Mouse (Mus musculus) thymus, postnatal 25 days (tissue): ENCODE data around the gene Acr.

ENCODE experiments used
- DNase-seq: peaks from one replicate; pipeline ENCODE4 v3.0.0; 2022

Gene Acr

GRCm38 (mm10) chr15:89548837-89549236 lies 19.3 kb upstream of the Acr start:
- no peak for DNase-seq

DNA sequence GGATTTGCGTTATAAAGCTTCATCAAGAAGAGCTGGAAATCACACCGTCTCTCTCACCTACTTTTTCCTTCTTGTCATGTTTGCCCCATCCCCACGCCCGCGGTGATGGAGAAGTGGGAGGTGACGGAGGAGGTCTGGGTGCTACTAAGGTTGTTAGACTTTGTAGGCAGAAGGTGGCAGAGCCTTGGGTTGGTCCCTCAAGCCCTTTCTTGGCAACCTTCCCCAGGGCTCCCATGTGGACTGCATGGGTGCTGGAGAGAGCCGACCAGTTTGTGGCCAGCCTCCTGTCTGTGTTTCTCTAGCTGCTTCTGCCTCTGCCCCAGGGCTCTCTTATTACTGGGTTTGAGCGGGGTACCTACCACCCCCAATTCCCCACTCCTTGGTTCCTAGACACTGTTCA lies 17.6 kb upstream of the Acr start:
- DNase-seq = no peak

DNA sequence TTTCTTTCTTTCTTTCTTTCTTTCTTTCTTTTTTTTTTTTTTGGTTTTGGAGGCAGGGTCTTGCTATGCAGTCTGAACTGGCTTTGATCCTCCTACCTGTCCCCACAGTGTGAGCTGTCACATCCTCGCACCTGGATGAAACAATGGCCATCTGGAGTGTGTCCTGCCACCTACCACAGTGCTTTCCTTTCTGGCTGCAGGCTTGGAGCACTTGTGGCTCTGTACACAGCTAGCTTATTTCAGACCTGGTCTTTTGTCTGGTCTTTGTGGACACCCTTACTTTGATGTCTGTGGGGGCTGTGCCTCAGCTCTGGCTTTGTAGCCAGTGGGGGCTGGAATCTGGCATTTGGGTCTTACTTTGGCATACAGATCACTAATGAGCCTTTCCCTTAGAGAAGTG lies 16.4 kb upstream of the Acr start:
- DNase-seq = no peak

GRCm38 (mm10) chr15:89555591-89555990 lies 12.5 kb upstream of the Acr start:
- DNase-seq = no peak

GRCm38 (mm10) chr15:89556401-89557178 lies 11.5 kb upstream of the Acr start:
- DNase-seq = no peak

GRCm38 (mm10) chr15:89557179-89557995 lies 10.7 kb upstream of the Acr start:
- no peak for DNase-seq

- DNase-seq = no peak
Observed at GRCm38 (mm10) chr15:89557996-89558390, 10.1 kb upstream of the Acr start.

GRCm38 (mm10) chr15:89559202-89559731 lies 8.9 kb upstream of the Acr start:
- DNase-seq = no peak

DNA sequence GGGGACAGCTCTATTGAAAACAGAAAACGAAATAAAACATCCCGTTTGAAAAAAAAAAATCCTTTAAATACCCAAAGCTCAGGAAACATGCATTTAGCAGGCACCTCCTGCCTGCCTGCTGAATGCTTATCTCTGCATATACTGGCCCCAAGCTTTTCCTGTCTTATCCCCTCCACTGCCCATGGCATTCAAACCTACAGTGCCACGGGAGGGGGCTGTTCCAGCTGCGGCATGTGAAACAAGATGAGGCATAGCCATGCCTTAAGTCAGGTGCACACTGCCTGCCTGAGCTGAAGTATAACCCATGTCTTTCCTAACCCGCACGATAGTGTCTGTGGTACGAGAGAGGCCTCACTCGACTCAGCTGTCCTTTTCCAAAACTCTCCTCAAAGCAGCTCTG lies 4.0 kb downstream of the Acr start:
- DNase-seq = no peak

DNA sequence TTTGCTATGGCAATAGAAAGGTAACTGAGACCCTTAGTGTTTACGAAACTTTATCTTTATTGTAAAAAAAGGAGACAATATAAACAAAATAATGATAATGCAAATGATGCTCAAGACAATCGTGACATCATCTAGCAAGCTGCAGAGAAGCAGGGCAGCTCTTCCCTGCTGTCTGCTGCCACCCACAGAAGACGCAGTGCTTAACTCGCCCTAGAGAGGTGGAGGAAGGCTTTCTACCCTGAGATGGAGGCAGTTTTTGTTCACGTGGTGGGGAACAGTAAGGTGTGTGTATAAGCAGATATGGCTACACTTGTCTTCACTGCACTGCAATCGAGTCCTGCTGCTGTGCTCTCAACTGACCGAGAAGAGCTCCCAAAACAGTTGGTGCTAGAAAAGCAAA lies 14.4 kb downstream of the Acr start:
- no peak for DNase-seq

DNA sequence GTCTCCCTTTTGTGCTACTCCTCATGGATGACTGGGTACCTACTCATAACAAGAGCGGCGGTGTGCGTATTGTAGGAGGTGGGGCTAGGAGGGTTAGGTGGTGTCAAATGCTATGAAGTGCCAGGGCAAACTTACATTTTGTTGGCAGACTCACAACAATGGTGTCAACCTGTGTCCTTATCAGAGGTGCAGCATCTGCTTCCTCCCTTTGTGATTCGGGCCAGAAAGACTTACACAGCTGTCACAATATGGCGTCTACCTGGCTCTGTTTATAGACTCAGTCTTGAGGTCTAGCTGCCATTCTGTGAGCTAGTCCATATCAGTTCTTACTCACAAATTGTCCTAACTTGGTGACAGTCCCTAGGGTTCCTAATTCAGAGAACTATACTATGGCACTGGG lies 17.0 kb downstream of the Acr start:
- no peak for DNase-seq

DNA sequence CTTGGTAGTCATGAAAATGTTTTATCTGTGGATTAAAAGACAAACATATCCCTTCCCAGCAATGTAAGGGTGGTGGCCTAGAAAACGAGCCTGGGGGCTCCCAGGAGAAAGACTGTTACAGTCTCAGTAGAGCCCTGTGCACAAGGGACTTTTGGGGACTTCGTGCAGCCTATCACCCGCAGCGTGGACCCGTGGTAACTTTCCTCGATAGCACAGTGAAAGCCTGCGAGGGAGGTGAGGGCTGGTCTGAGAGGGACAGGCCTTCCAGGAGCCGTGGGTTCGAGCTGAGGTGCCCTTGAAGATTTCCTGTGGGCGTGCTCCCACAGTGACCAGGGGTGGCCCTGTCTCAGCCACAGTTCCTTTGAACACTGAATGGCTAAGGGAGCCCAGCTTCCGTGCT lies 17.5 kb downstream of the Acr start:
- DNase-seq = no peak

DNA sequence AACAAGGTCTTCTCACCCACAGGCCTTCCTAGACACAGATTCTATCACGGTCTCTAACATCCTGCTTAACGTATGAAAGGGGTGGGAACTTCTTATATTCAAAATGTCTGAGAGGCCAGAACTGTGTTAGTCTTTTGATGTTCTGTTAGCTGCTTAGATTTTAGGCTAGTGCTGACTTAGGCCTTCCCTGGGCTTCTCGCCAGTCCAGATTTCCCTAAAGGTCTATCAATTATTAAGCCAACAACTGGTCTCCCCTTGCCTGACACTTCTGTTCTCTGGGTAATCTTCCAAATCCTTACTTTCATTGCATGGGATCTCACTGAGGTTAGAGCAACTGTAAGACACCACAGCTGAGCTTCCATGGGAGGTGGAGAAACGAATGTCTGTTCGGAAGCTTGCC lies 21.0 kb downstream of the Acr start:
- DNase-seq = no peak

DNA sequence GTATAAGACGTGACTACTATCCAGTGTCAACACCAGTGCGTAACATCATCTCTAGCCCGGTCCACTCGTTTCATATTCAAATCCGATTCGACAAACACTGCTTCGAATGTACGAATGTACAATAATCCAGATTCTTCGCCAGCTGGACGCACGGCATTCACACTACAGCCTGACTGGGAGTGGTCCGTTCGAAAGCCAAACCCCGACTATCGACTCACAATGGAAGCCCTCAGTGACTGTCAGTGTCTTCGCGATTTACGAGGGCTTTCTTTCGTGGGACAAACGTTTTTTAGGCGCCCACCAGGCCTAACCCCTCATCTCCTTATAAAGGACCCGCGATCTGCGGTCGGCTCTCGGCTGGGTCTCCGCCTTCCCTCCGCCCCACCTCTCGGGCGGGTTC lies 23.2 kb downstream of the Acr start:
- no peak for DNase-seq

GRCm38 (mm10) chr15:89591723-89592455 lies 23.8 kb downstream of the Acr start, which contains the start of gene Rabl2:
TSS of gene Rabl2 (minus strand) at chr15:89591923.
- DNase-seq = peak; percentile 71

GRCm38 (mm10) chr15:89592548-89592947 lies 24.4 kb downstream of the Acr start:
- DNase-seq = no peak

- no peak for DNase-seq
Observed at GRCm38 (mm10) chr15:89605822-89606570, 37.9 kb downstream of the Acr start.

DNA sequence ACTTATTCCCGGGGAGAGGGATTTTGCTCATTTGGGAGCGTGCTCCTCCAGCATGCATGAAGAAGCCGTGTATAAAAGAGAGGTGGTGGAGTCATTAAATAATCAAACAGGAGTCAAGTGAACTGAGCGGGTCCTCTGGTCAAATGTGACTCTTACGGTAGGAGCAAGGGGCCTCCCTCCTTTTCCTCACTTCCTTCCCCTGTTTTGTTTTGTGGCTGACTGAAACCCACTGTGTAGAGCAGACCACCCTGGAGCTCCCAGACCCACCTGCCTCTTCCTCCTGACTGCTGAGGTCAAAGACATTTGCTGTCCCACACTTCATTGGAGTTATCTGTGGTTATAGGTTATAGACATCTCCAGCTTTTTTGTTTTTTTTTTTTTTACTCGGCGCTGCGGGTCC lies 39.4 kb downstream of the Acr start:
- DNase-seq = no peak

DNA sequence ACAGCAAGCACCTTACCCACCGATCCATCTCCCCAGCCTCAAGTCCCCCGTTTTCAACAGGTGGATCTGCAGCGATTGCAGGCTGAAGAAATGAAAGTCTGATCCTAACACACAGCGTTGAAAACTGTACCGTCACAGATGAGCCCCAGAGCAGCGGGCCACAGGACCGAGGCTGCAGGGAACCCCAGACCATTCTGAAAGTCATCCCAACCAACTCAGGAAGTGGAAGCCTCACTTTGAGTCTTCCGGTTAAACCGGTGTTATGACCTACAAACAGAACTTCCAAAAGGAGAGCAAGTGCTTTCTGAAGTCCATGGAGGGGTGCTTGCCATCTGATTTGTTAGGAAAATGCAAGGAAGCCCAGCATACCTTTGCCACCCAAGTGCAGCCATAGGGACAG lies 39.8 kb downstream of the Acr start:
- DNase-seq = peak; percentile 6

DNA sequence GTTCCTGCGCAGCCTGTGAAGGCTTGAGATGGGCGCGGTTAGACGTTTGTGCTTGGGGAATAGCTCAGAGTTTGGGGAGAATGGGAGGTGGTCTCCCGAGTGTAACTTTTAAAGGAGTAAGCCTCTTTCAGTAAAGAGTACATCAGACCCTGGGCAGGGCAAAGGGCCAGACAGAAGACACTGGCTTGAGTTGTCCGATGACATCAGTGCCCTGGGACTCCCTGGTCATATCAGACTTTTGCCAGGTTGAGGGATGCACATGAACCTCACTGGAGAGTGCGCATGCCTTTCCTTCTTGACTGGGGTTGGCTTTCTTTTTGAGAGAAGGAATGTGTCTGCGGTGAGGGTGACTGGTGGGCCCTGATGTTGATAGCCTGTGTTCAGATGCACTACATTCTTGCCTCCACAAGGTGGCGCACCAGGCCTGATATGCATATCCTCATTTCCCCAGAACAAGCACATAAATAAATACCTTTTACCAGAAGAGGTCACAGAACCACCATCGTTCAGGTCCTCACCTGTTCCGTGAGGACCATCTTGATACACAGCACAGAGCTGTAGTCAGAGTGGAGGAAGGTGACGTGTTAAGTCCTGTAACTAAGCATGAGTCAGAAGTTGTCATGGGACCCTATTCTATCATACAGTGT lies 54.3 kb downstream of the Acr start:
- DNase-seq = peak; percentile 24

DNA sequence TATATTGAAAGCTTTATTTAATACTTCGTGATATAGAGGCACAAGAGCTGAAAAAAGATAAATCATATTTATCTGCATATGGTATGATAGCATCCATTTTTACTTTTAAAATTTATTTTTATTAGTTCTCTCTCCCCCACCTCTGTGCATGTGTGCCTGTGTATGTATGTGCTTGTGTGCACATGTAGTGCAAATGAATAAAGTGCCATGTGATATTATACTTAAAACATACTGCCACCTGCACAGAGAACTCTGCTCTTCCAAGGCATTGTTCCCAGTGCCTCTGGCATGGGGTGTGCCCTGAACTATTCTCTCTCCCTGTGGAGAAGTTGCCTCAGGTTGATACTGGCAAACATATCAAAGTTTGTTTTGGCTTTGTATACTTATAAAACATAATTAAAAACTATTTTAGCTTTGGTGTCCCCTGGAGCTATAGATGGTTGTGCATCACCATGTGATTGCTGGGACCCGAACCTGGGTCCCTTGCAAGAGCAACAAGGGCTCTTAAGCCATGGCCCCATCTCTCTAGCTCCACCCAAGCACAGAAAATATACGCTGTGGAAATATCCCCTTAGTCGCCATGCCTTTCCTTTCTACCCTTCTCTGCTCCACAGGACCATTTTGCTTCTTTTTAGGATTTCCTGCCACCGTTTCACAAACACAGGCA lies 55.0 kb downstream of the Acr start:
- DNase-seq = no peak

DNA sequence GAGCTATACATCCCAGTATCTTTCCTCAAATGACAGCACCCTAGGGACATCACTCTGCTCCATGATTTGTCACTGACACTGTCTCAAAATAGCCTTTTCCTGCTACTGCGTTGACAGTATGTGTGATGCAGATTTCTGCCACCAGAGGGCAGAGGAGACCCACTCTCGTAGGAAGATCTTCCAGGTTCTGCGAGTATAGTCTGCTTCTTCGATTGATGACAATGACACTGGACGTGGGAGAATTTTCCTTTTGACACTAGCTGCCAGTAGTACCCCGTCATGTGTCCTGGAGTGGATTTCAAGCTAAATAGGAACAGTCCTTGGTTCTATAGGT lies 55.5 kb downstream of the Acr start:
- DNase-seq = peak; percentile 38
